ENCODE assay signal across 11 mouse cellular contexts in the genomic region with DNA sequence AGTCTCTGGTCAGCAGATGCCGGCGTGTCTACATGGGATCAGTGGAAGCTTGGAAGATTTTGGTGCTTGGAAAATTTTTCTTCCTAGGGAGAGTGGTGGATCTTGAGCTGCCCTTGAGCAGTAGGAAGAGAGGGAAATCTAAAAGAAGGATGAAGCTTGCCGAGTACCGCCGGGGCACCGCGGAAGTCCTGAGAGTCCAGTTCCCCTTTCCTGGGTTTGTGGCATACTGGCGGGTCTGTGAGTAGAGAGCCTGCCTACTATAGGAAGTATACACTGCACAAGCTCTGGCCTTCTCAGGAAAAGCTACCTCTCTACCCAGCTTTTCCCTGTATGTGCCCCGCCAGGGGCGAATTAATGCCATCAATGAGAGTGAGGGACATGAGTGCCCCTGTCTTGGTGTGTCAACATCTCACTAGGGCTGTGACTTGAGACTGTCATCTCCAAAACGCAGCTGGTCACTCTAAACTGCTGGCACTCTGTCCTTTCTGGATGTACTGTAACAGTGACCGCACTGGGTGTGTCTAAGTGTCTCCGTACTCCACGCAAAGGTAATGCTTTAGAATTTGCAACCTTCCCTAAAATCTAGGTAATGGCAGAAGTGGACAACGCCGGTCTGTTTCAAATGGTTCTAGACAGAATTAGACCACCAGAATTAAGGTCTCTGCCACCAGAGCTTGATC. TPM values are rescaled to one million over a fixed set of nuclear protein-coding genes. Genes with fewer than 3 reads are reported as not detected.
DNase-seq lines count a peak whose midpoint lies in the region; ATAC-seq lines count a peak whose summit lies in the region.
"Had no signal": no experiment of that assay in that cellular context is flagged by ENCODE, and none has a peak within 500 bp of the region (broad histone marks: within the 10 kb centered on the region; RNA-seq: fewer than 3 reads in every experiment).

No protein-coding gene starts in this region.

- no peaks in the 10 kb centered on the region for H3K36me3 ChIP-seq in limb, embryonic 11.5 days (ENCODE audit: control insufficient read depth, insufficient read depth, low read length)
- H3K36me3 ChIP-seq in limb, embryonic 10.5 days = no peaks in the 10 kb centered on the region
- H3K36me3 ChIP-seq in limb, embryonic 13.5 days = no peaks in the 10 kb centered on the region
- H3K36me3 ChIP-seq in neural tube, embryonic 12.5 days = no peaks in the 10 kb centered on the region
- H3K36me3 ChIP-seq in kidney, embryonic 14.5 days (ENCODE audit: control insufficient read depth, insufficient read depth, low read length) = no peaks in the 10 kb centered on the region
- H3K36me3 ChIP-seq: liver, embryonic 13.5 days; midbrain, embryonic 12.5 days had no signal

- no peak overlapping the region for H3K27ac ChIP-seq in limb, embryonic 11.5 days (replicated peaks; ENCODE audit: low read depth, low read length)
- no peak overlapping the region for H3K27ac ChIP-seq in limb, embryonic 10.5 days
- no peak overlapping the region for H3K27ac ChIP-seq in limb, embryonic 13.5 days
- no peak overlapping the region for H3K27ac ChIP-seq in neural tube, embryonic 12.5 days
- H3K27ac ChIP-seq in kidney, embryonic 14.5 days (ENCODE audit: low read depth, low read length) = no peak overlapping the region
- H3K27ac ChIP-seq: liver, embryonic 13.5 days; midbrain, embryonic 12.5 days had no signal

- WGBS in limb, embryonic 11.5 days = 3% methylated on average over 16 of the region's 16 CpGs
- WGBS in limb, embryonic 10.5 days = 3% methylated on average over 16 of the region's 16 CpGs
- 12% methylated on average over 16 of the region's 16 CpGs for WGBS in limb, embryonic 13.5 days
- WGBS in neural tube, embryonic 12.5 days = 9% methylated on average over 16 of the region's 16 CpGs
- 24% methylated on average over 16 of the region's 16 CpGs for WGBS in kidney, embryonic 14.5 days

- intact Hi-C loops in left cerebral cortex, postnatal 4 days (cut with DNase I) = loop anchor here (10.0 kb wide), 1 partner anchor 777 kb away; no protein-coding TSS in a partner anchor

- peak; percentile 33 for DNase-seq in embryo, embryonic 9.5 days (ENCODE audit: extremely low spot score)
- no peak for DNase-seq in embryo, embryonic 11 days
- DNase-seq in limb, embryonic 11.5 days (ENCODE audit: low spot score) = peak; percentile 42
- DNase-seq in limb, embryonic 10.5 days (ENCODE audit: low spot score) = no peak
- no peak for DNase-seq in left cerebral cortex, postnatal 4 days
- DNase-seq: liver, embryonic 13.5 days had no signal

- ATAC-seq in limb, embryonic 11.5 days (ENCODE audit: insufficient number of reproducible peaks, low FRiP score, low TSS enrichment, low read depth) = no peak
- no peak for ATAC-seq in limb, embryonic 13.5 days (ENCODE audit: low FRiP score, low read depth)
- ATAC-seq in neural tube, embryonic 12.5 days (ENCODE audit: low FRiP score, low read depth) = no peak
- no peak for ATAC-seq in kidney, embryonic 14.5 days (ENCODE audit: low FRiP score, low TSS enrichment)

- no peak overlapping the region for H3K4me2 ChIP-seq in limb, embryonic 11.5 days (ENCODE audit: low read depth, severe bottlenecking)
- H3K4me2 ChIP-seq in limb, embryonic 13.5 days (replicated peaks) = 0 out of 2 replicates have a peak overlapping the region, but pooled peaks have one; percentile 7
- 0 out of 2 replicates have a peak overlapping the region, but pooled peaks have one; percentile 12 for H3K4me2 ChIP-seq in neural tube, embryonic 12.5 days (replicated peaks)
- no peak overlapping the region for H3K4me2 ChIP-seq in kidney, embryonic 14.5 days (replicated peaks; ENCODE audit: low read depth, low read length)
- H3K4me2 ChIP-seq: liver, embryonic 13.5 days; midbrain, embryonic 12.5 days had no signal

- H3K4me1 ChIP-seq in limb, embryonic 11.5 days (ENCODE audit: control insufficient read depth, insufficient read depth, low read length) = peaks cover 21% of the 10 kb centered on the region
- H3K4me1 ChIP-seq in limb, embryonic 10.5 days = peaks cover 52% of the 10 kb centered on the region
- H3K4me1 ChIP-seq in limb, embryonic 13.5 days = peaks cover 60% of the 10 kb centered on the region
- H3K4me1 ChIP-seq in neural tube, embryonic 12.5 days = peaks cover 28% of the 10 kb centered on the region; the same call in 1 of the 2 replicates
- H3K4me1 ChIP-seq in kidney, embryonic 14.5 days (ENCODE audit: control insufficient read depth, insufficient read depth, low read length) = no peaks in the 10 kb centered on the region

- no peak overlapping the region for H3K4me3 ChIP-seq in limb, embryonic 11.5 days (ENCODE audit: low read depth, low read length)
- H3K4me3 ChIP-seq in limb, embryonic 10.5 days = no peak overlapping the region
- H3K4me3 ChIP-seq in limb, embryonic 13.5 days = 0 out of 2 replicates have a peak overlapping the region, but pooled peaks have one; percentile 0
- no peak overlapping the region for H3K4me3 ChIP-seq in neural tube, embryonic 12.5 days
- no peak overlapping the region for H3K4me3 ChIP-seq in kidney, embryonic 14.5 days (ENCODE audit: low read length)
- H3K4me3 ChIP-seq: liver, embryonic 13.5 days; midbrain, embryonic 12.5 days had no signal

- H3K27me3 ChIP-seq in limb, embryonic 11.5 days (ENCODE audit: control insufficient read depth, insufficient read depth, low read length) = peaks cover 68% of the 10 kb centered on the region
- peaks cover 98% of the 10 kb centered on the region for H3K27me3 ChIP-seq in limb, embryonic 10.5 days (ENCODE audit: low read depth, poor library complexity, severe bottlenecking)
- peaks cover 86% of the 10 kb centered on the region for H3K27me3 ChIP-seq in limb, embryonic 13.5 days
- H3K27me3 ChIP-seq in neural tube, embryonic 12.5 days (replicated peaks) = peaks cover 79% of the 10 kb centered on the region
- H3K27me3 ChIP-seq in kidney, embryonic 14.5 days (ENCODE audit: control insufficient read depth, insufficient read depth, low read length) = peaks cover 51% of the 10 kb centered on the region

- no peaks in the 10 kb centered on the region for H3K9me3 ChIP-seq in limb, embryonic 11.5 days (ENCODE audit: control insufficient read depth, low read length)
- H3K9me3 ChIP-seq in limb, embryonic 10.5 days (replicated peaks) = no peaks in the 10 kb centered on the region
- H3K9me3 ChIP-seq in limb, embryonic 13.5 days = no peaks in the 10 kb centered on the region
- no peaks in the 10 kb centered on the region for H3K9me3 ChIP-seq in neural tube, embryonic 12.5 days
- H3K9me3 ChIP-seq in kidney, embryonic 14.5 days (ENCODE audit: control insufficient read depth, low read length) = no peaks in the 10 kb centered on the region
- H3K9me3 ChIP-seq: liver, embryonic 13.5 days; midbrain, embryonic 12.5 days had no signal

- no peak overlapping the region for H3K9ac ChIP-seq in limb, embryonic 11.5 days (ENCODE audit: low read length)
- H3K9ac ChIP-seq in limb, embryonic 13.5 days = no peak overlapping the region
- no peak overlapping the region for H3K9ac ChIP-seq in neural tube, embryonic 12.5 days
- H3K9ac ChIP-seq in kidney, embryonic 14.5 days (ENCODE audit: low read depth, low read length) = no peak overlapping the region
- H3K9ac ChIP-seq: liver, embryonic 13.5 days; midbrain, embryonic 12.5 days had no signal

RNA-seq across cellular contexts. Expression of gene Mafb, which starts 5.3 kb away (rescaled TPM):
- polyA plus RNA-seq in limb, embryonic 11.5 days (2014; fragmentation: Nextera tagmentation; extraction: Ambion mirVana) = 5.4 and 6.5 TPM in 2 replicates
- 2.2 and 4.2 TPM in 2 replicates for polyA plus RNA-seq in limb, embryonic 10.5 days (2016; fragmentation: Nextera tagmentation; extraction: Ambion mirVana)
- 24.3 and 30.9 TPM in 2 replicates for polyA plus RNA-seq in limb, embryonic 13.5 days (2015; fragmentation: Nextera tagmentation; extraction: Ambion mirVana)
- polyA plus RNA-seq in neural tube, embryonic 12.5 days (2016; fragmentation: Nextera tagmentation; extraction: Ambion mirVana) = 20.2 and 21.6 TPM in 2 replicates
- total RNA-seq in left cerebral cortex, postnatal 4 days (2021) = 10 to 100 TPM; 27.8 to 31.9 TPM
- polyA plus RNA-seq in kidney, embryonic 14.5 days (2014; fragmentation: Nextera tagmentation; extraction: Ambion mirVana) = 23.0 and 33.2 TPM in 2 replicates

RNA-seq across cellular contexts. Expression of gene Gm826, which starts 27.6 kb away (rescaled TPM):
- polyA plus RNA-seq in limb, embryonic 11.5 days (2014; fragmentation: Nextera tagmentation; extraction: Ambion mirVana) = 0.21 TPM in 1 of 2 replicates, not detected in the other
- 0.28 TPM in 1 of 2 replicates, not detected in the other for polyA plus RNA-seq in limb, embryonic 10.5 days (2016; fragmentation: Nextera tagmentation; extraction: Ambion mirVana)
- 0.33 and 0.45 TPM in 2 replicates for polyA plus RNA-seq in limb, embryonic 13.5 days (2015; fragmentation: Nextera tagmentation; extraction: Ambion mirVana)
- polyA plus RNA-seq in neural tube, embryonic 12.5 days (2016; fragmentation: Nextera tagmentation; extraction: Ambion mirVana) = 0.39 TPM in 1 of 2 replicates, not detected in the other
- under 1 TPM in 1 of 2 experiments, not detected in 1; 0.50 TPM for total RNA-seq in left cerebral cortex, postnatal 4 days (2021)
- polyA plus RNA-seq in kidney, embryonic 14.5 days (2014; fragmentation: Nextera tagmentation; extraction: Ambion mirVana) = 0.37 and 0.73 TPM in 2 replicates
- total RNA-seq: layer of hippocampus, adult 18-20 months had no signal

Comparison
In these comparisons a context has a peak if more than half of its experiments do, and no peak if none do; other contexts are left out.
1. DNase-seq: peak in embryo, embryonic 9.5 days (single experiment) and limb, embryonic 11.5 days (single experiment); none in embryo, embryonic 11 days (single experiment), limb, embryonic 10.5 days (single experiment) and left cerebral cortex, postnatal 4 days (single experiment).
2. H3K4me2 ChIP-seq: peak in limb, embryonic 13.5 days (single experiment) and neural tube, embryonic 12.5 days (single experiment); none in limb, embryonic 11.5 days (single experiment) and kidney, embryonic 14.5 days (single experiment).